Mouse (Mus musculus) E14TG2a.4 (cell line): ENCODE results near the gene Gda.

ENCODE experiments used
- H3K27me3 ChIP-seq: 2 replicates; pipeline ENCODE4 v1.6.1; 2014; ENCODE audit warnings: low read length, control low read depth; ENCODE audit not compliant: insufficient read depth
- H3K36me3 ChIP-seq: 2 replicates; pipeline ENCODE4 v1.6.1; 2014; ENCODE audit warnings: low read length, control low read depth; ENCODE audit not compliant: insufficient read depth
- H3K4me1 ChIP-seq: replicated peaks from 2 replicates; pipeline ENCODE4 v1.6.1; 2014; ENCODE audit warnings: low read depth, low read length, control low read depth
- H3K4me3 ChIP-seq: replicated peaks from 2 replicates; pipeline ENCODE4 v1.5.1; 2014; ENCODE audit warnings: mild to moderate bottlenecking, low read length
- H3K9me3 ChIP-seq: 2 replicates; pipeline ENCODE4 v1.6.1; 2014; ENCODE audit warnings: low read length, control low read depth
- CTCF ChIP-seq: conservative IDR thresholded peaks from 2 replicates; pipeline ENCODE4 v1.5.1; 2014; ENCODE audit warnings: low read length
- NANOG ChIP-seq: IDR thresholded peaks from 2 replicates; pipeline ENCODE4 v1.6.1; 2014; ENCODE audit warnings: borderline replicate concordance, low read length, mixed read lengths
- POU5F1 ChIP-seq: IDR thresholded peaks from 2 replicates; pipeline ENCODE4 v1.6.1; 2014; ENCODE audit warnings: low read length, borderline replicate concordance

The Gda gene

GRCm38 (mm10) chr19:21493807-21494521 lies 20.7 kb upstream of the Gda start:
- no peaks in the 10 kb centered on the region for H3K36me3 ChIP-seq
- no peak for TF ChIP-seq POU5F1
- TF ChIP-seq NANOG = no peak
- no peak for TF ChIP-seq CTCF
- H3K9me3 ChIP-seq = no peaks in the 10 kb centered on the region
- no peak overlapping the region for H3K4me3 ChIP-seq
- no peaks in the 10 kb centered on the region for H3K27me3 ChIP-seq
- no peaks in the 10 kb centered on the region for H3K4me1 ChIP-seq

- Histone ChIP-seq H3K9me3 (no peaks in the 10 kb centered on the region), H3K4me3 (no peak overlapping the region), H3K36me3 (no peaks in the 10 kb centered on the region), H3K4me1 (no peaks in the 10 kb centered on the region), H3K27me3 (no peaks in the 10 kb centered on the region)
- TF ChIP-seq NANOG = no peak
- no peak for TF ChIP-seq POU5F1
- no peak for TF ChIP-seq CTCF
Observed at GRCm38 (mm10) chr19:21491391-21491790, 18.1 kb upstream of the Gda start.

GRCm38 (mm10) chr19:21487124-21487944 lies 14.1 kb upstream of the Gda start:
- Histone ChIP-seq H3K4me1 (no peaks in the 10 kb centered on the region), H3K36me3 (no peaks in the 10 kb centered on the region), H3K27me3 (no peaks in the 10 kb centered on the region), H3K9me3 (no peaks in the 10 kb centered on the region), H3K4me3 (no peak overlapping the region)
- TF ChIP-seq CTCF (no peak), POU5F1 (no peak), NANOG (no peak)

GRCm38 (mm10) chr19:21482096-21482495 lies 8.9 kb upstream of the Gda start:
- no peak overlapping the region for H3K4me3 ChIP-seq
- TF ChIP-seq CTCF (no peak), POU5F1 (no peak), NANOG (no peak)
- no peaks in the 10 kb centered on the region for H3K27me3 ChIP-seq
- H3K36me3 ChIP-seq = no peaks in the 10 kb centered on the region
- H3K9me3 ChIP-seq = no peaks in the 10 kb centered on the region
- H3K4me1 ChIP-seq = no peaks in the 10 kb centered on the region

GRCm38 (mm10) chr19:21481031-21481430 lies 7.8 kb upstream of the Gda start:
- no peaks in the 10 kb centered on the region for H3K4me1 ChIP-seq
- no peaks in the 10 kb centered on the region for H3K27me3 ChIP-seq
- H3K9me3 ChIP-seq = no peaks in the 10 kb centered on the region
- TF ChIP-seq NANOG (no peak), CTCF (no peak), POU5F1 (no peak)
- no peaks in the 10 kb centered on the region for H3K36me3 ChIP-seq
- H3K4me3 ChIP-seq = no peak overlapping the region

- Histone ChIP-seq H3K36me3 (no peaks in the 10 kb centered on the region), H3K27me3 (no peaks in the 10 kb centered on the region), H3K4me3 (no peak overlapping the region), H3K4me1 (no peaks in the 10 kb centered on the region), H3K9me3 (no peaks in the 10 kb centered on the region)
- TF ChIP-seq POU5F1 = no peak
- TF ChIP-seq CTCF = no peak
- no peak for TF ChIP-seq NANOG
Observed at GRCm38 (mm10) chr19:21480053-21480419, 6.8 kb upstream of the Gda start.

GRCm38 (mm10) chr19:21479183-21480052 lies 6.2 kb upstream of the Gda start:
- no peaks in the 10 kb centered on the region for H3K36me3 ChIP-seq
- no peaks in the 10 kb centered on the region for H3K27me3 ChIP-seq
- no peaks in the 10 kb centered on the region for H3K9me3 ChIP-seq
- H3K4me3 ChIP-seq = no peak overlapping the region
- TF ChIP-seq NANOG (no peak), CTCF (no peak), POU5F1 (no peak)
- H3K4me1 ChIP-seq = no peaks in the 10 kb centered on the region

GRCm38 (mm10) chr19:21478538-21478937 lies 5.3 kb upstream of the Gda start:
- Histone ChIP-seq H3K9me3 (no peaks in the 10 kb centered on the region), H3K4me3 (no peak overlapping the region), H3K27me3 (0 out of 2 replicates have a peak, but pooled peaks cover 2% of the 10 kb centered on the region), H3K36me3 (no peaks in the 10 kb centered on the region), H3K4me1 (no peaks in the 10 kb centered on the region)
- TF ChIP-seq CTCF (no peak), POU5F1 (no peak), NANOG (no peak)
